Mouse (Mus musculus) kidney, postnatal 10 days (tissue): ENCODE data around the gene Rasgef1b.
"Not testable (repeated sequence)": the region's sequence is repeated elsewhere in the genome, so short reads cannot be mapped to it uniquely, and the experiment has no call there.

Experiments
- DNase-seq: peaks from one replicate; pipeline ENCODE4 v3.0.0; 2021; ENCODE audit warnings: mixed read lengths

Gene Rasgef1b

DNA sequence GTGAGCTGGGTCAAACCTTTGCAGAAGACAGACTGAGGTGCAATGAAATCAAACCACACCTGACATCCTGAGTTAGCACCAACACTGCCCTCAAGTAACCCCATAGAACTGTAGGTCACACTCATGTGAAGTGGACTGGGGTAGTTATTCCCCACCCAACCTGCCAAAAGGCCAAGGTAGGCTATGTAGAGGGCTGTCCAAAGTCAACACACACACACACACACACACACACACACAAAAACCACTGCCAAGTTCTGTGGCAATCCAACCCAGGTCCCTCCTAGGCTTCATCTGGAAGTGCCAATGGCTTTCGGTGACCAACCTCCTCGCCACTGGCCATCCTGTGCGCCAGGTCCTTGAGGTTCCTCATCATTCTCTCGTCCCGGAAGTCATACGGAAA lies 488.4 kb downstream of the Rasgef1b start:
- no peak for DNase-seq

DNA sequence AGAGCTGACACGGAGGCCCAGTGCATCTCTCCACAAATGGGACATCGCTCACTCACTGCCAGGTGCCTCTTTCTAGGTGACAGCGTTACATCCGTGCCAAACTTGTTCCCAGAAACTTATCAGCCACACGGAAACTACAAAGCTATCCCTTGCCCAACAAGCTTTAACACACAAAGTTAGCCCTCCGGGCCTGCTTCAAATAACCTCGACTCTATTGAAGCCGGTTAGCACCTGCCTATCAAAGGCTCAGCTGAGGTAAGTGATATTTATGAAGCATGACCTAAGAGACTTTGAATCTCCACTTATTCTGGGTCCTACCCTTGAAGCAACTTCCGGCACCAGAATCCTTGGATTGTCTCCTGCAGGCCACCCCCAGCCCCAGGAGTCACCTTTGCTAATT lies 489.2 kb downstream of the Rasgef1b start:
- DNase-seq = no peak

DNA sequence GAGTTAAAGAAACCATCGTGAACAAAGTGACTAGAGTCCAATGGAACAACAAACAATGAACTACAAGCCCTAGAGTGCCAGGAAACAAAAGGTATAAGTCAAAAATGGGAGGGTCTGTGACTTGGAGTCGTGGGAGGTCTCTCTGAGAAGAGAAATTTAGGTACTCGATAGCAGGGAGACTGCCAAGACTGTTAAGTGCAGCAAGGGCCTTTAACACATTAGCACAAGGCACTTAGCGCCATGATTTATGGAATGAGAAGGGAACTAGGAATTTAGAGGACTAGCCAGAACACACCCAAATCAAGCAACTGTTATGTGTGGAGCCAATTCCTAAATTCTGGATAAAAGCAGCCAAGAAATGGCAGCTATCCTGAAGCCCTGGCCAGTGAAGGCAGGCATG lies 490.7 kb downstream of the Rasgef1b start:
- no peak for DNase-seq

DNA sequence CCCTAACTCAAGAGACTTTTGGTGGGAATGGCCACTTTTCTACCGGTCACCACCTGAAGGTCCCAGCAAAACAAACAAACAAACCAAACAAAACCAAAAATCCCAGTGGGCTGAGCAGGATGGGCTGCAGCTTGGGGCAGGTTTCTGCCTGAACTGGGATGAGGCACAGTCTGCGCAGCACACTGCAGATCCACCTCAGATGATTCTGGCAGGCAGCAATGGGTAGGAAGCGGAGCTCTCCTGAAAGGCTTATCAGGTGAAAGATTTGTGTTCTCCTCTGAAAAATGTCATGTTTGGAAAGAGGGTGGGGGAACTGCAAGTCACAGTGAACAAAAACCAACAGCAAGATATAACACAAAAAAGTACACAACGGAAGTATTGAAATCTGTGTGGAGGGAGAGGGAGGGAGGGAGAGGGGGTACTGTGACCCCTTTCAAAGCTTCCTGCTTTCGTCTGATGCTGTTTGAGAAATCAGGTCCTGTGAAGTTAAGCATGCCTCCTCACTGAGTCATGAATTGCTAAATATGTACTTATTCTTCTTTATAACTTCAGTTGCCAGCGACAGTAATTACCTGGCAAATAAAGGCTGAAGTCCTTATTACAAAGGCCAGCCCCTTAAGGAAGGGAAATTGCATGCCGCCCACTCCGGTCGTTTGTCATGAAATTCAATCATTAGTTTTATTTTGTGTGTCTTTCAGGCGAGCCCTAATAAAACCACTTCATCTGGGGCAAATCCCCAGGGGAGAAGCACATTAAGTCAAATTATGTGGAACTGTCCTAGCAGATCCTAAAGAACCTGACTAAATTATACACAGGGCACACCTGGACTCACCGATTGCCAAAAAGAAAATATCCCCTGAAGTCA lies 491.7 kb downstream of the Rasgef1b start:
- no peak for DNase-seq

DNA sequence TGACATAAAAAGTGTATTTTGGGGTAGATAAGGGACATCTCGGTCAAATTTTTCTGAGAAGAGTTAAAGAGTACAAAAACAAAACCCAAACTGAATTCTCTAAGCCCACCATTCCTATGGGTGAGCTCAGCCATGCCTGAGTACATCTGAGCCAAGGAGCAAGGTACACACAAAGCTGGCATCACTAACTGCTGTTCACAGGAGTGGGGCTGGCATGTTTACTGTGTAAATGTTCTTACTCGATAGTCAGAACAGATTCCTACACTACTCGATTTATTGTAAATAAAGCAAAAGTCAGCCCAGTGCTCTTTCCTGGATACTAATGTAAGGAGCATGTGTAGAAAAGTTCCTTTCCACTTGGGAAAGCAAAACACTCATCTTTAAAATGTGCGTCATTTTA lies 492.4 kb downstream of the Rasgef1b start:
- DNase-seq = no peak

DNA sequence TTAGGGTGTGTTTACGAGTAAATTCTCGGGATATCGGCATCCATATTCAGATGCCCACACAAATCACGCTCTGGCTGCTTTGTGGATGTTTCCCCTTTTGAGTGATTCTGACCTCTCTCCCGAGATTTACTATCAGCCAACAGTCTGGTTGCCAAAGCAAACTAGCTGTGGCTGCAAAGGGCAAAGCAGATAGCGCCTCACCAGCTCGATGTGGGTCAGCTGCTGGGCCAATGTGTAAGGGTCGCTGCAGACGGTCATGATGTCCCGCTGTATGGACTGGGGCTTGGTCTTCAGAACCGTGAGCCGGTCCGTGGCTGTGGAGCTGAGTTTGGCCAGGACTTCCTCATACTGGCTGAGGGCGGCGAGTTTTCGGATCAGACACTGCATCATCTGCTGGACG lies 494.6 kb downstream of the Rasgef1b start:
- no peak for DNase-seq

DNA sequence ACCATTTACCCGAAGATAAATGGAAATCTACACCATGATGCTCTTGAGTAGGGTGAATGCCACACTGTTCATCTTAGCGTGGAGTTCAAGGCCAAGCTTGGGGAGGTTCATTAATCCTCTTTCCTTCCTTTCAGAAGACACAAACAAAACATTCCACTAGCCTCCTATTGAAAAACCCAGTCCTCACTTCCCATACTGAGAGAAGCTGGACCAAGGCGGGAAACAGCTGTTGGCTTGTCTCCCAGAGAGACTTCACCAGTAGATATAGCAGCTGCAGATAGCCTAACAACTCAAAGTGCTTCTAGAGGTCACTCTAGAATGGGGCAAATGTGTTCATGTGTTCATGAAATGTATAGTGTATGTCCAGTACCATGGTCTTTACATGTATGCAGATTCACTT lies 495.7 kb downstream of the Rasgef1b start:
- peak; percentile 49 for DNase-seq

DNA sequence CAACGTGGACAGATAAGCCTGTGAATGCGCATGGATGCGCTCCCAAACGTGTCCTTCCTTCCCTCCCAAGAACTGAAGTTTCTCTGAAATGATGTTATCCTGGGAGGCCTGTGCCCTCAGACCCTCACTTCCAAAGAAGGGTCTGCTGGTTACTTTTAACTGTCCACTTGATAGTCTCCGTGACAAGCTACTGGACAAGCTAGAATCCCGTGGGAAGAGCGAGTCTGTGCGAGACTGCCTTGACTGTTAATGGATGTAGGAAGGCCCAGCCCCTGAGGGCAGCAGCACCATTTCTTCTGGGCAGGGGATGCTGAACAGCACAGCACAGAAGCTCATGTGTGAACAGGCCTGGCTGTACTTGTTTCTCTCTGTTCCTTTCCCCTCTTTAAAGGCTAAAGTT lies 496.5 kb downstream of the Rasgef1b start:
- no peak for DNase-seq

DNA sequence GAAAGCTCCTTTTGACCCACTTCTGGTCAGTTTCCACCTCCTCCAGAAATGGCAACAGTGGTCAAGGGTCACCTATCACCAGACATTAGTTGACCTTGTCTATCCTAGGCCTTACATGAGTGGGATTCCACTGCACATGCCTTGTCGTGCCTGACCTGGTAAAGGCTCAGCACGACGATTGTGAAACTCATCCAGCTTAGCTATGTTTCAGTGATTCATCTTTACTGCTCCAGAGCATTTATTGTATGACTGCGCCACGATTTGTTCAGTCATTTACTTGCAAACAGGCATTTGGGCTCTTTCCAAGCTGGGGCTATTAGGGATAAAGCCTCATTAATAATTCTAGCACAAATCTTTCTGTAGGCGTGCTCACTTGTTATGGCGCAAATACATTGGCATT lies 498.4 kb downstream of the Rasgef1b start:
- no peak for DNase-seq

DNA sequence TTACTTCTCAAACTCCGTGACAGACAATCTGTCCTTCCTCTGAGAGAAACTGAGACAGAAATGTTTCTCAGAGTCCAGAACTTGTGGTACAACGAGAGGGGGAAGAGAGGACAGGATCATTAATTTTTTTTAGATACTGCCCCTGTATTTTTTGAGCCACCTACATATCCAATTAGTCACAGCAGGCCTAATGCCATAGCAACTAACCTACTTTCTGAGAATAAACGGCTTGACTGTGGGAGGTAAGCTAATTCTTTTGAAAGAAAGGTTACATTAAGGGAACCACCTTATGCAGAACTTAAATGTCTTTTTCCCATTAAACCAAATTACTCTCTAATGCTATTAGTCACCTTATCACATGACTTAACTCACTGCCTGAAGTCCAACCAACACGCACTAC lies 501.5 kb downstream of the Rasgef1b start:
- DNase-seq = no peak

DNA sequence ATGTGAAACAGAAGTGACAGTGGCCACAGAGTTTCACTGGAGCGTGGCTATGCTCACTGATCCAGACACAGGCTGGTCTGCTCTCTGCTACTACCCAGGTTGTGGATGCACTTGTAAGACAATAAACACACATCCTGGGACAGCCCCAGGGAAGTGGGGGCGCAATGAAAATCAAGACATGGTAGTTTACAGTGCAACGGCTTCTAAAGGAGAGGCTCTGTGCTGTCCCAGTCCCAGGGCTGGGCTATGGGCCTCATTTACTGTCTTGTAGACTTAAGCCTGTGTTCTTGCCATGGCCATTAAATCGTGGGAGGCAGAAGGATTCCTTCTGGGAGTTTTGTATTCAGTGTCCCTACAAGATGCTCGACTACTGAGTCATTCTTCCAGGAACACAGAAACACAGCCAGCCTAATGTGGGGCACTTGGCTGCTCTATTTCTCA lies 504.3 kb downstream of the Rasgef1b start:
- no peak for DNase-seq

DNA sequence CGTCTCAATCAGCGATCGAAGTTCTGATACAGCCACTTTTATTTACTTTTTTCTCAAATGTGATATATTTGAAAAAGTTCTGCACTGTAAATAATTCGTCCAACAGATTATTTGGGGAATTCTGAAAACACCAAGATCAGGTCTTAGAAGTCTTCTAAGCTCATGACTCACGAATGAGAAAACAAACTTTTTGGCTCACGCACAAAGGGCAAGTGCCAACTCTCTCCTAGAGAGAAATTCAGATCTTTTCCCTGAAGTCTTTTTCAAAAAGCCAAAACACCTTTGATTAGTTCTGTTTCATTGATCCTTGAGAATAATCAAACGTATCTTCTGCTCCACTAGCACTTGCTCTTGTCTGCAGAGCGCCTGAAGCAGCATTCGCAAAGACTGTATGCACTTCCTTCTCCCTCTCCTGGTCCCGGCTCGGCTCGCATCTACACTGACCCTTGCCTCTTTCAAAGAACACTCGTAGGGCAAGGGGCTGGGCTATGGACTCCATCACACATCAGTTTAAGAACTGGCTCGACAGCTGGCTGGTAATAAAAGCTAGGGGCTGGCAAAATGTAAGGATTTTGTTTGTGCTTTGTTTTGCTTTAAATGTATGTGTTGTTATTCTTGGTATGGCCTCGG lies 504.9 kb downstream of the Rasgef1b start:
- no peak for DNase-seq

DNA sequence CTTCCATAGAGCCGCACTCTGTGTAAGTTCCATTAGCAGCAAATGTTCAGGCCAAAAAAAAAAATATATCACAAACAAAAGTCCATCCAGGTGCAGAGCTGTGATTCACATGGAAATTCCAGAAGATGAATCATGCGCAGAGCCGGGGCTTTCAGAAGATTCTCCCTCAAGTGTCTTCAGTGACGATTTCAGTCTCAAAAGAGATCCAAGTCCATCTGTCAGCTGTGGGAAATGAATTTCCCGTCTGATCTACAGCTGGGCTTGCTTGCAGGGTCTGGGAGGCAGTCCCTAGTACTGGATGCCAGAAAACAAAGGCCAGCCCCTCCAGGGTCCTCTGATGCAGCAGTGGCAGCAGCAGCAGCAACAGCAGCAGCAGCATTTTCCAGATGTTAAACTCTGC lies 510.5 kb downstream of the Rasgef1b start:
- DNase-seq = peak; percentile 28

DNA sequence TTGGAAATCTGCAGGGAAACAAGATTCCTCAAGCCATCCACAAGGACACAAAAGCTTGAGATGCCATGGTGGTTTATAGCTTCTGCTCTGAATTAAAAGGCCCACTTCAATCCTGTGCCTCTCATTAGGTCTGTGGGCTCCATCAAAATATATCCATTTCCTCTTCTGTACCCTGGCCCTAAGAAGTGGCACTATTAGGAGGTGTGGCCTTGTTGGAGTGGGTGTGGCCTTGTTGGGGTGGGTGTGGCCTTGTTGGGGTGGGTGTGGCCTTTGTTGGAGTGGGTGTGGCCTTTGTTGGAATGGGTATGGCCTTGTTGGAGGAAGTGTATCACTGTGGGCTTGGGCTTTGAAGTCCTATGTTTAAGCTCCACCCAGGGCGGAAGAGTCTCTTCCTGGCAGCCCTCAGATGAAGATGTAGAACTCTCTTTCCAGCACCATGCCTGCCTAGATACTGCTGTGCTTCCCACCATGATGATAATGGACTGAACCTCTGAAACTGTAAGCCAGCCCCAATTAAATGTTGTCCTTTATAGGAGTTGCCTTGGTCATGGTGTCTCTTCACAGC lies 512.2 kb downstream of the Rasgef1b start:
- not testable (repeated sequence) for DNase-seq

DNA sequence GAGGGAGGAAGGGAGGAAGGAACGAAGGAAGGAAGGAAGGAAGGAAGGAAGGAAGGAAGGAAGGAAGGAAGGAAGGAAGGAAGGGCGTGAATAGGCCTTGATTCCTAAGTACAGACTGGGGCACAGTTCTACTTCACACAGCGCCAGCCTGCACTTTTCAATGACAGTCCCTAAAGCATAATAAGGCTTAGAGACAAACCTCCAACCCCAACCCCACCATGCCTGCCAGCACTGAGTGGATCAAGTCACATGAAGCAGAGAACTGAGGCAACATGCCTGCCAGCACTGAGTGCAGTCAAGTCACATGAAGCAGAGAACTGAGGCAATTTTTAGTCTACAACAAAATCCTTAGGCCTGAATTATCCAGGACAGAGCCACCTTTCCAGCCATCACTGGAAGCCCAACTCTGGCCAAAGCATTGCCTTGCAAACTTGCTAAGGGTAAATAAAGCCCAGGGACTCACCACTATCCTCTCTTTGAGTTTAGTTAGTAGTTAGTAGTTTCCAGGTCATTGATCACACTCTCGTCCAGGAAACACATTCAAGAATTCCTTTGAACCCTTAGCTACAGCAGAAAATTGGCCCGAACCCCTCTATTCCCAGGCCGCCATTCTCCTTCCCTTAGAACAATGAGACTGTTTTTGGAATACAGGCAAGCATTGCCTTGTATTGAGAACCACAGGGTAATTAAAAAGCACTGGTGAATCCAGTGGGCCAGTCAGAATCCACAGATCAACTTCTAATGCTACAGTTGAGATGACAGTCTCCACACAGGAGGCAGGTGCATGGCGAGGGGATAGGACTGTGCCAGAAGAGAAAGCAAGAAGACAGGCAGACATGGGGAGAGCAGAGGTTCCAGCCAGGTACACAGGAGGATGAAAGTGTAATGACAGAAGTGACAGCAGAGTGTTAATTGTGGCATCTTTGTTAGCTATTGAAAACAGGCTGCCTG lies 513.4 kb downstream of the Rasgef1b start:
- no peak for DNase-seq

DNA sequence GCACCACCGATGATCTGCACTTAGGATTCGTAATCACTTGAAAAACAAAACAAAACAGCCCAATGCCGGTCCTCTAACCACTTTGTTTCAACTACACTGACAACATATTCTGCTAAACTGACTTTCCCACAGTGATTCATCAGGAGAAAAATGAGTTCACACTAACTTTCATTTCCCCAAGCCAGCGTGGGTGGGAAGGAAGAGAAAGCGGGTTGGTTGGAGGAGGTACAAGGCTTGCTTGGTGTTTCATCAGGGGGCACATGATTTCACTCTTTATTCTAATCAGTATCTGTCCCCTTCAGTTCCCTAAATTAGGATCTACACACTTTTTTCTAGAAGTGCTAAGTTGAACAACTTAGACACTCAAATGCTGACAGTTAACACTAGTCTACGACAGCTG lies 514.5 kb downstream of the Rasgef1b start:
- no peak for DNase-seq

DNA sequence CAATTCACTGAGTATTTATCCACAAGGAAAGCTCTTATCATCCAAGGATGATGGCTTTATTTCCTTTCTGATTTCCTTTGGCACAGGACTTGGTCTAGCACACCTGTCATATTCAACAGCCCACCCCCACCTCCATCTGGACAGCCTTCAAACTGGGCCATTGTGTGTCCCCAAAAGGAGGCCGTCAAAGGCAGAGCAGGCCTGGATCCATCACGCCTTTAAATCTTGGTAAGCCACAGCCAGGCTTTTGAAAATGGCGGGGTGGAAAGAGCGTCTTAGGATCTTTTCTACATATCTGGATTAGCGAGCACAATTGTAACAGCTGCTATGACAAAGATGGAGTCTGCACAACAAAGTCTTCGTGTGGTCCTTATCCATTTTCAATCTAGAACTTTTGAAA lies 515.7 kb downstream of the Rasgef1b start:
- DNase-seq = no peak

DNA sequence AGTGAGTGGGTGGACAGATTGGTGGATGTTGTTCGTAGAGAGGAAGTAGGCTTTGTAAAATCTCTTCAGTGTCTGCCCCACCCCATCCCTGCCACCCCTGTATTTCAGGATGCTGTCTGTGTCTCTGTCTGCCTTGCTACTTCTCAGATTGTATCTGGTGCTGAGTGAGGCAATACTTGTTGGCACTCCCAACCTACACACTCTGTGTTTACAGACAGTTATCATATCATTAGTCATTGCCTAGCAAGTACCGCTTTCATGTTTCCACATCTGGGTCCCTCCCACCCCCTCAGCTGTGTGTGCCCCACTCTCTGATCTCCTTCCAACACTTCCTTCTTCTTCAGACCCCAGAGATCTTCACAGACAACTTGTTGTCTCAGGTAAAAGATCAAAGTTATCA lies 525.4 kb downstream of the Rasgef1b start:
- no peak for DNase-seq

DNA sequence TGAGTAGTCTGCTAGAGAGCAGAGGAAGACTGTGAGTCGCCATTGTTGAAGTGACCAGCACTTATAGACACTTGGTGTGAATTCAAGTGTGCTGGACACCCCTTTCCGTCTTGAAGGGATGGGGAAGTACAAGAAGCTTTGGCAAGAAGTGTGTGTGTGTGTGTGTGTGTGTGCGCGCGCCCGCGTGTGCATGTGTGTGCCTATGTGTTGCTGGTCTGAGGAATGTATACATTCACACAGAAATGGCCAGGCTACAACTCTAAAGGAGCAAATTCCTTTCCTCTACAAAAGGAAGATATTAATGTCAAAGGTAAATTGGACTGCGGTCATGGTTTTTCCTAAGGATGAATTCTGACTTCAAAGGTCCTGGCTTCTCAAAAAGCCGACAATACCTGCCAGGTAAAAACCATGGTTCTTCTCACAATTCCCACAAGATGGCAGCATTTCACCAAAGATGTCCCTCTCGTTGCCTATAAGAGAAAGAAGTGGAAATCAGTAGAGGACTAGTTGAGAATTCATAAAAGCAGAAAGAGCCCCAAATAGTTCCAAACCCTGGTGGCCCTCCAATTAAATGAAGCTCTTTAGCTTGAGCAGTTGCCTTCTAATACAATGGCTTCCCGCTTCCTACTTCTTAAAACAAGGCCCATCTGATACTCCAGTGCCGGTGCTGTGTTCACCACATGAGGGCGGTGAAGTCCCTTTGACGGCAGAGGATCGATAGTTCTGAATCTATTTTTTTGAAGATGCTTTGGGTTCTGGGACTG lies 526.6 kb downstream of the Rasgef1b start:
- peak; percentile 62 for DNase-seq

DNA sequence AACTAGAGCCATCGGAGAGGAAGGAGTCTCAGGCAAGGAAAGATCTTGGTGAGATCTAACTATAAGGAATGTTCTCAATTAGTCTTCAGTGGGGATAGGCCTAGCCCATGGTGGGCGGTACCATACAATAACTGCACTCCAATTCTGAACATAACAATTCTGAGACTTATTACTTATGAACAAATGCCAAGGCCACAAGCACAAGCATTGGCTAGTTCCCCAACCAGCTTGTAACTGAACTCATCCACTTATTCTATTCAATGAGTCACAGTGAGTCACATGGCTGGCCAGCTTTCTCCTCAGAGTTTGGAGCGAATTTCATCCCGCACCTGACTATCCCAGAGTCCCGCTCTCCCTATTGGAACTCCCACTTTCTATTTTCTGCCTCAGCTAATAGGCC lies 533.4 kb downstream of the Rasgef1b start:
- DNase-seq = no peak

DNA sequence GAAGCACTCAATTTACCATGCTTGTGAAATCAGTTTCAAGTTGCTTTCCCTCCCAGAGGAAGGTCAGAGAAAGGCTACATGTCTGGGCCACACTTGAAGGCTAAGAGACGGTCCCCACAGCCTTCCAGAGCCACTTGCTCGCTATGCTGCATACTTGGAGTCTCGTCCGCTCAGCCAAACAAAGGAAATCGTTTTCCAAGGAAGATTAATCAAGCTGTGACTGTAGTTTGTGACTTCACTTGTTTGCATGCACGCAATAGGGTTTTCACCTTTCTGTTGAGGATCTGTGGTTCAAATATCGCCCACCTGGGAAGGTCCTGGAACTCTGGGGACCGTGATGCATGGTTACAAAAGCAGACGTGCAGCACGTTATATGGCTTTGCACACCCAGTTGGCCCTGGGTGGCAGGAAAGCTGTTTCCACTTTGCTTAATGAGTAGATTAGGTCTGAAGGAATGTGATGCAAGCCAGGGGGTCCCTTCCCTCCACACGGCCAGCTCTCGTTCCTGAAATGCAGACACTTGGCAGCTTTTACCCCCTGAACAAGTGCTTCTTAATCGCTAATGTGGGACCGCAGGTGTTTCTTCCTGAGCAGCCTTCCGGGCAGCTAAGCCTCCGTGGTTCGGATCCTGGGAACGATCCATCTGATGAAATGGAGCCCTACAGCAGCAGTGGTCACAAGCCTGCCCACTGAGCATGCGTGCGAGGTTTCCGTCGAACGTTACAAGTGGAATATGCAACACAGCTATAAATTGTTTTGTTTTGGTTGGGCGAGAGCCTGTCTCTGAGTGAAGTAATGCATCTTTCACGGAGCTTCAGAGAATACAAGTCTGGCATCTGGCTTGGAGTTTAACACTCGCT lies 537.7 kb downstream of the Rasgef1b start:
- DNase-seq = peak; percentile 47
